Mouse (Mus musculus): Measurements from ENCODE around the gene Eri2. TPM values are rescaled to one million over a fixed set of nuclear protein-coding genes. Genes with fewer than 3 reads are reported as not detected.

Gene Eri2
- polyA plus RNA-seq, 1 experiment from 2014 or later, result 12.9 TPM

DNA sequence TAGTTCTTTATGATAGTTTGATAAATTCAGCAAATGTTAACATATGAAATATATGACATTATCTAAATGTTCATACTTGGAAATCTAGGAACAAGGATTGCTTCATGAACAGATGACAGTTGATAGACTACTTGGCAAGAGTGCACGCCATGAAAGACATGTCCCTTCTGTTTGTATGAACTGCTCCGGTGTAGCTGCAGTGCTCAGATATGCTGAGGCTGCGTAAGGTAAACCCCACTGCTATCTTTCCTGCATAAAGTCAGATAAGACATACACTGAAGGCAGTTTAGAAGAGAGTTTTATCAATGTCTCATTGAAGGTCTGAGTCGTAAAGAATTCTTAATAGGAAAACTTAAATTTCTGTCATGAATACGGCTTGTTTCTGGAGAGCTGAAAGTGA, 8.9 kb downstream of the Eri2 start:
- Histone ChIP-seq H3K4me3 (no peak overlapping the region), H3K36me3 (peaks cover 71% of the 10 kb centered on the region), H3K27ac (replicated peaks) (no peak overlapping the region), H3K9me3 (no peaks in the 10 kb centered on the region), H3K9ac (no peak overlapping the region), H3K4me1 (no peaks in the 10 kb centered on the region), H3K4me2 (no peak overlapping the region), H3K27me3 (replicated peaks) (no peaks in the 10 kb centered on the region)
- ATAC-seq (ENCODE audit: extremely low read depth, insufficient number of reproducible peaks, low FRiP score, low TSS enrichment), result no peak
- WGBS, result 84% methylated on average over 5 of the region's 5 CpGs

GRCm38 (mm10) chr7:119783453-119783852, 10.4 kb downstream of the Eri2 start:
- Histone ChIP-seq H3K27ac (replicated peaks) (no peak overlapping the region), H3K9ac (no peak overlapping the region), H3K4me1 (no peaks in the 10 kb centered on the region), H3K4me2 (no peak overlapping the region), H3K4me3 (no peak overlapping the region), H3K27me3 (replicated peaks) (no peaks in the 10 kb centered on the region), H3K9me3 (no peaks in the 10 kb centered on the region), H3K36me3 (peaks cover 57% of the 10 kb centered on the region)
- 88% methylated on average over 2 of the region's 2 CpGs for WGBS
- ATAC-seq (ENCODE audit: extremely low read depth, insufficient number of reproducible peaks, low FRiP score, low TSS enrichment), result no peak

GRCm38 (mm10) chr7:119769895-119770294, 24.0 kb downstream of the Eri2 start:
- Histone ChIP-seq H3K4me3 (no peak overlapping the region), H3K4me1 (no peaks in the 10 kb centered on the region)

DNA sequence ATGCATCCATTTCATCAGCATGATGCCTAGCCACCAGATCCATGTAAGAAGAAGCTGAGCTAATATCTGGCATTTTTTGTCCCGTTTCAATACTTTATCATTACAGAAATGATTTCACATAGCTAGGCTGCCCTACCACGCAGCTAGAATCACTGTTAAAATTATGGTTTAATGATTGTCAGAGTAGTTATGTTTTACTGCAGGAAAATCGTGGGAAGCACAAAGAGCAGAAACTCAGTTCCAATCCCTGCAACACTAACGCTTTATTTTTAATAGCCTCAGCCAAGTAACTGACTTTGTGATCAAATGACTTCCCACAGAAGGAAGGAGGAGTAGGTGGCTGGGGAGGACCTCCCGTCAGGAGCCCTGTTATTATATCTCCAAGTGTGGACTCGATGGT, 26.9 kb downstream of the Eri2 start:
- Histone ChIP-seq H3K36me3 (no peaks in the 10 kb centered on the region), H3K27ac (replicated peaks) (no peak overlapping the region), H3K4me1 (no peaks in the 10 kb centered on the region), H3K9me3 (no peaks in the 10 kb centered on the region), H3K27me3 (replicated peaks) (no peaks in the 10 kb centered on the region), H3K9ac (no peak overlapping the region), H3K4me3 (no peak overlapping the region), H3K4me2 (no peak overlapping the region)
- no peak for ATAC-seq (ENCODE audit: extremely low read depth, insufficient number of reproducible peaks, low FRiP score, low TSS enrichment)
- WGBS, result 74% methylated on average over 6 of the region's 6 CpGs

More at GRCm38 (mm10) chr7:119769895-119770294, 24.0 kb downstream of the Eri2 start:
- Histone ChIP-seq H3K36me3 (no peaks in the 10 kb centered on the region), H3K27me3 (replicated peaks) (no peaks in the 10 kb centered on the region), H3K9me3 (no peaks in the 10 kb centered on the region), H3K9ac (no peak overlapping the region), H3K27ac (replicated peaks) (no peak overlapping the region), H3K4me2 (no peak overlapping the region)
- no peak for ATAC-seq (ENCODE audit: extremely low read depth, insufficient number of reproducible peaks, low FRiP score, low TSS enrichment)
- 84% methylated on average over 8 of the region's 8 CpGs for WGBS

- Histone ChIP-seq H3K27ac (replicated peaks) (no peak overlapping the region), H3K9me3 (no peaks in the 10 kb centered on the region), H3K27me3 (replicated peaks) (no peaks in the 10 kb centered on the region), H3K4me2 (no peak overlapping the region), H3K4me1 (no peaks in the 10 kb centered on the region), H3K4me3 (no peak overlapping the region), H3K9ac (no peak overlapping the region), H3K36me3 (no peaks in the 10 kb centered on the region)
- 85% methylated on average over 3 of the region's 3 CpGs for WGBS
- no peak for ATAC-seq (ENCODE audit: extremely low read depth, insufficient number of reproducible peaks, low FRiP score, low TSS enrichment)
These were observed 29.5 kb downstream of the Eri2 start for GRCm38 (mm10) chr7:119764377-119764776.

- no peaks in the 10 kb centered on the region for H3K27me3 ChIP-seq (replicated peaks)
- H3K9me3 ChIP-seq, result no peaks in the 10 kb centered on the region
- 40% methylated on average over 4 of the region's 4 CpGs for WGBS
- H3K27ac ChIP-seq (replicated peaks), result no peak overlapping the region
- no peak overlapping the region for H3K9ac ChIP-seq
- no peak for ATAC-seq (ENCODE audit: extremely low read depth, insufficient number of reproducible peaks, low FRiP score, low TSS enrichment)
- no peak overlapping the region for H3K4me2 ChIP-seq
- H3K36me3 ChIP-seq, result no peaks in the 10 kb centered on the region
- no peak overlapping the region for H3K4me3 ChIP-seq
- H3K4me1 ChIP-seq, result no peaks in the 10 kb centered on the region
These were observed 31.6 kb downstream of the Eri2 start for GRCm38 (mm10) chr7:119762166-119762697.

DNA sequence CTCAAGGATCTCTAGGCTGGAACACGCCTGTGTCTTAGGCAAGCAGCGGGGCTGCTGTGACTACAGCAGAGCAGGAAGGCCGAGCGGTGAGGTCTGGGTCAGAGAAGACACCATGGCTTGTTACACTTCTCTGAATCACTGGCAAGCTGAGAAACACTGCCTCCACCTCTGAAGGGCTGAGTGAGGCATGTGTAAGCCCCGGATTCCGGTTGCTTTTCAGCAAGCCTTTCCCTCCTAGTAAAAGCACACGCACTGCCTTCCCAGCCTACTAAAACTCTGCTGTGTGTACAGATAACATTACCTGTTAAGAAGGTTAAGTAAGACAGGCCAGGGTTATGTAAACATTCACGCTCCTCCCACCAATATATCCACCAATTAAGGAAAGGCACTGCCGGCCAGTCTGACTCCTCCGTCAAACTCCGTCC, 33.3 kb downstream of the Eri2 start, which contains the start of gene Acsm3:
Gene Acsm3, plus strand, starts transcription at position 397 of the 425 bp plus-strand sequence.
- Histone ChIP-seq H3K9ac (no peak within 1 kb of the TSS), H3K27ac (replicated peaks) (no peak within 1 kb of the TSS), H3K27me3 (replicated peaks) (no peaks in the 10 kb centered on the region), H3K9me3 (no peaks in the 10 kb centered on the region), H3K36me3 (no peaks in the 10 kb centered on the region), H3K4me2 (no peak within 1 kb of the TSS), H3K4me1 (no peaks in the 10 kb centered on the region), H3K4me3 (no peak within 1 kb of the TSS)
- WGBS, result 62% methylated on average over 11 of the region's 11 CpGs
- no peak for ATAC-seq (ENCODE audit: extremely low read depth, insufficient number of reproducible peaks, low FRiP score, low TSS enrichment)

GRCm38 (mm10) chr7:119753696-119754095, 40.2 kb downstream of the Eri2 start:
- Histone ChIP-seq H3K4me3 (no peak overlapping the region), H3K27ac (replicated peaks) (no peak overlapping the region), H3K27me3 (replicated peaks) (no peaks in the 10 kb centered on the region), H3K4me1 (no peaks in the 10 kb centered on the region), H3K4me2 (no peak overlapping the region), H3K9me3 (no peaks in the 10 kb centered on the region), H3K36me3 (no peaks in the 10 kb centered on the region), H3K9ac (no peak overlapping the region)
- ATAC-seq (ENCODE audit: extremely low read depth, insufficient number of reproducible peaks, low FRiP score, low TSS enrichment), result no peak
- 71% methylated on average over 1 of the region's 1 CpGs for WGBS

DNA sequence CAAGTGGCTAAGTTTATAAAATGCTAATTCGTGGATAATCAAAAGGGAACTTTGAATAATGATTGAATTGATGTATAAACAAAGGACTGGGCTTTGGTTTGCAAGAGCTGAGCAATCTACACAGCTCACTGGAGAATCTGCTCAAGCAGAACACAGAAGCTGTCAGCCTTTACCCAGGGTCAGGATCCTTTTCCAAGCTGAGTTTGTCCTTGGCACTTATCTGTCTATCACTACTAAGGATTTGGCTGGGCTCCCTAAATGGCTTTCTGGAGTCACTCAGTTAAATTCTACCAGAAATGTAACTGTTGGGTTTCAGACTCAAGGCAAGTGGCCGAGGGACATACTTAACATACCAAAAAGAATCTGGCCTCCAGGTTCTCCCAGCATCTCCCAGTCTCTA, 43.9 kb downstream of the Eri2 start:
- H3K27ac ChIP-seq (replicated peaks), result no peak overlapping the region
- no peak overlapping the region for H3K9ac ChIP-seq
- H3K4me1 ChIP-seq, result no peaks in the 10 kb centered on the region
- WGBS, result 39% methylated on average over 2 of the region's 2 CpGs
- no peaks in the 10 kb centered on the region for H3K36me3 ChIP-seq
- ATAC-seq (ENCODE audit: extremely low read depth, insufficient number of reproducible peaks, low FRiP score, low TSS enrichment), result no peak
- H3K9me3 ChIP-seq, result no peaks in the 10 kb centered on the region
- no peak overlapping the region for H3K4me2 ChIP-seq
- H3K27me3 ChIP-seq (replicated peaks), result no peaks in the 10 kb centered on the region
- H3K4me3 ChIP-seq, result no peak overlapping the region

GRCm38 (mm10) chr7:119748761-119749160, 45.1 kb downstream of the Eri2 start:
- 63% methylated on average over 1 of the region's 2 CpGs for WGBS
- ATAC-seq (ENCODE audit: extremely low read depth, insufficient number of reproducible peaks, low FRiP score, low TSS enrichment), result no peak

GRCm38 (mm10) chr7:119745869-119746268, 48.0 kb downstream of the Eri2 start:
- Histone ChIP-seq H3K4me1 (peaks cover 5% of the 10 kb centered on the region; the same call in 1 of the 2 replicates), H3K27me3 (replicated peaks) (peaks cover 15% of the 10 kb centered on the region; the same call in 1 of the 2 replicates), H3K4me2 (no peak overlapping the region), H3K4me3 (no peak overlapping the region), H3K36me3 (no peaks in the 10 kb centered on the region), H3K9me3 (no peaks in the 10 kb centered on the region), H3K9ac (no peak overlapping the region), H3K27ac (replicated peaks) (no peak overlapping the region)
- 77% methylated on average over 1 of the region's 1 CpGs for WGBS
- ATAC-seq (ENCODE audit: extremely low read depth, insufficient number of reproducible peaks, low FRiP score, low TSS enrichment), result no peak

More at GRCm38 (mm10) chr7:119748761-119749160, 45.1 kb downstream of the Eri2 start:
- Histone ChIP-seq H3K4me2 (no peak overlapping the region), H3K9ac (no peak overlapping the region), H3K4me1 (peaks cover 5% of the 10 kb centered on the region; the same call in 1 of the 2 replicates), H3K27ac (replicated peaks) (no peak overlapping the region), H3K4me3 (no peak overlapping the region), H3K9me3 (no peaks in the 10 kb centered on the region), H3K36me3 (no peaks in the 10 kb centered on the region), H3K27me3 (replicated peaks) (peaks cover 7% of the 10 kb centered on the region; the same call in 1 of the 2 replicates)

DNA sequence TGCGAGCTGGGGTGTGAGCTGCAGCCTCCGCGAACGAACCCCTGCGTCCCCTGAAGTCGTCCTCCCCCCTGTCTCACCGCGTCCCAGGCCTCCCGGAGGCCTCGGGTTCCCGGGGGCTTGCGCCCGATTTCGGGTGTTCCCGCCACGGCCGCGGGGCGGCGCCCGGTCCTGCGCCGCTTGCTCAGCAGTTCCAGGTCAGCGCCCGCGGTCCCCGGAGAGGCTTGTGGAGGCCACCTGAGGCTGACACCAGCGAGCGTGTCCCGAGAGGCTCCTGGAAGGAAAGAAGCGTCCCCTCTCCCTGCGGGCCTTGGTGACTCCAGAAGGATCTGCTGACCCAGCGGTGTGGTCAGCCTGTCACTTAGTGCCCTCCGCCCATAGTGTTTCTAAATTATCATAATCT, 49.5 kb downstream of the Eri2 start:
- ATAC-seq (ENCODE audit: extremely low read depth, insufficient number of reproducible peaks, low FRiP score, low TSS enrichment), result no peak
- no peak overlapping the region for H3K27ac ChIP-seq (replicated peaks)
- peak overlapping the region; percentile 31 for H3K4me3 ChIP-seq
- H3K27me3 ChIP-seq (replicated peaks), result peaks cover 15% of the 10 kb centered on the region; the same call in 1 of the 2 replicates
- WGBS, result 7% methylated on average over 34 of the region's 34 CpGs
- H3K9me3 ChIP-seq, result no peaks in the 10 kb centered on the region
- no peaks in the 10 kb centered on the region for H3K36me3 ChIP-seq
- peak overlapping the region; percentile 60 for H3K4me2 ChIP-seq
- H3K9ac ChIP-seq, result peak overlapping the region; percentile 44
- H3K4me1 ChIP-seq, result peaks cover 5% of the 10 kb centered on the region; the same call in 1 of the 2 replicates

Data from heart, embryonic 13.5 days (tissue).